ENCODE assay signal across 17 mouse cellular contexts in the genomic region with DNA sequence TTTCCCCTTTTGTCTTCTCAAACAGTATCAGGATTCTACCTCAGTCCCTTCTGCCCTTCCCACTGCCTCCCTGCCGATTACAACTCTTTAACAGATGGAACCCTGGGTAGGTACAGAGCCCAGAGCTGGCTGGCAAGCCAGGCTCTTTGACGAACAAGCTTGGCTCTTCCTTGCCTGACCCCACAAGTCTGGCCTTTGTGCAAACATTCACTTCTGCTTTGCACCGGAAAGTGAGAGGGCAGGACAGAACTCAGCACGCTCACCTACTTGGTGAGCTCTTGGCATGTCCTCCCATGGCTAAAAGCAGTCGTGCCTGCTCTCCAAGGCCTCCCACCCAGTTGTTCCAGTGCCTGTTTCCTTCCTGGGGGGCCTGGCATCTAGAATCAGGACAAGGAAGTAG.
A peak's percentile ranks its signal among the peaks of the same experiment; 100 is the strongest.
DNase-seq lines count a peak whose midpoint lies in the region; ATAC-seq and TF ChIP-seq lines count a peak whose summit lies in the region.
"Had no signal": no experiment of that assay in that cellular context is flagged by ENCODE, and none has a peak within 500 bp of the region (broad histone marks: within the 10 kb centered on the region; RNA-seq: fewer than 3 reads in every experiment).

No protein-coding gene starts in this region.

- no peaks in the 10 kb centered on the region for H3K36me3 ChIP-seq in kidney, adult 2 months (ENCODE audit: control insufficient read depth, insufficient read depth, low read length)
- no peaks in the 10 kb centered on the region for H3K36me3 ChIP-seq in embryonic facial prominence, embryonic 12.5 days
- H3K36me3 ChIP-seq: embryonic facial prominence, embryonic 15.5 days; forebrain, embryonic 15.5 days; heart, embryonic 13.5 days; hindbrain, embryonic 15.5 days had no signal

- TF ChIP-seq CTCF in kidney, adult 2 months (conservative IDR thresholded peaks at IDR 0.05; ENCODE audit: insufficient read depth, insufficient read length, low read depth, low read length): no peak

- peak; percentile 15 for DNase-seq in kidney, adult 2 months
- DNase-seq in kidney, adult 8-10 months: no peak
- DNase-seq in A20 (ENCODE audit: low read depth, low spot score): peak; percentile 8
- DNase-seq in adrenal gland, postnatal 14 days: no peak
- DNase-seq in left cerebral cortex, adult 8-10 months (ENCODE audit: low spot score in 2 of 2): no peak

- TF ChIP-seq POLR2A in kidney, adult 2 months (IDR thresholded peaks at IDR 0.05; ENCODE audit: low read depth, low read length): no peak

- no peaks in the 10 kb centered on the region for H3K9me3 ChIP-seq in embryonic facial prominence, embryonic 12.5 days
- H3K9me3 ChIP-seq: embryonic facial prominence, embryonic 15.5 days; forebrain, embryonic 15.5 days; heart, embryonic 13.5 days; hindbrain, embryonic 15.5 days had no signal

- WGBS in kidney, adult 2 months: 40% methylated on average over 5 of the region's 5 CpGs
- WGBS in embryonic facial prominence, embryonic 12.5 days: 72% methylated on average over 5 of the region's 5 CpGs

- H3K27me3 ChIP-seq in kidney, adult 2 months (replicated peaks; ENCODE audit: control insufficient read depth, insufficient read depth, low read length): no peaks in the 10 kb centered on the region
- no peaks in the 10 kb centered on the region for H3K27me3 ChIP-seq in embryonic facial prominence, embryonic 12.5 days
- H3K27me3 ChIP-seq: CH12.LX; embryonic facial prominence, embryonic 15.5 days; forebrain, embryonic 15.5 days; heart, embryonic 13.5 days; hindbrain, embryonic 15.5 days; Patski had no signal

- H3K4me1 ChIP-seq in kidney, adult 2 months (ENCODE audit: control insufficient read depth, insufficient read depth, low read length): peaks cover 4% of the 10 kb centered on the region; the same call in 1 of the 2 replicates
- no peaks in the 10 kb centered on the region for H3K4me1 ChIP-seq in embryonic facial prominence, embryonic 12.5 days
- H3K4me1 ChIP-seq: embryonic facial prominence, embryonic 15.5 days; forebrain, embryonic 15.5 days had no signal

- H3K27ac ChIP-seq in kidney, adult 2 months (ENCODE audit: insufficient read depth, low read depth, low read length): no peak overlapping the region
- H3K27ac ChIP-seq in embryonic facial prominence, embryonic 12.5 days: 0 out of 2 replicates have a peak overlapping the region, but pooled peaks have one; percentile 17
- H3K27ac ChIP-seq: embryonic facial prominence, embryonic 15.5 days; forebrain, embryonic 15.5 days; heart, embryonic 13.5 days; hindbrain, embryonic 15.5 days had no signal

- no peak overlapping the region for H3K4me3 ChIP-seq in kidney, adult 2 months (ENCODE audit: insufficient read depth, low read depth, low read length)
- H3K4me3 ChIP-seq in embryonic facial prominence, embryonic 12.5 days: no peak overlapping the region
- H3K4me3 ChIP-seq: embryonic facial prominence, embryonic 15.5 days; erythroblast, embryonic 14.5 days; forebrain, embryonic 15.5 days; heart, embryonic 13.5 days; hindbrain, embryonic 15.5 days had no signal

- no peak overlapping the region for H3K4me2 ChIP-seq in embryonic facial prominence, embryonic 12.5 days (replicated peaks)
- H3K4me2 ChIP-seq: embryonic facial prominence, embryonic 15.5 days; forebrain, embryonic 15.5 days; heart, embryonic 13.5 days; hindbrain, embryonic 15.5 days had no signal

- ATAC-seq in embryonic facial prominence, embryonic 12.5 days (ENCODE audit: insufficient number of reproducible peaks, insufficient read depth, low FRiP score, low TSS enrichment): no peak
- peak; percentile 57 for ATAC-seq in megakaryocyte, adult 5-6 weeks (ENCODE audit: poor library complexity, severe bottlenecking)
- no peak for ATAC-seq in frontal cortex, adult (ENCODE audit: low TSS enrichment)
- ATAC-seq: activated CD4-positive, CD25-positive, alpha-beta regulatory T cell, adult 4 months; forebrain, embryonic 15.5 days; intestine, embryonic 16.5 days; Patski had no signal

- no peak overlapping the region for H3K9ac ChIP-seq in embryonic facial prominence, embryonic 12.5 days
- H3K9ac ChIP-seq: embryonic facial prominence, embryonic 15.5 days; forebrain, embryonic 15.5 days; heart, embryonic 13.5 days; hindbrain, embryonic 15.5 days had no signal

Comparison
In these comparisons a context has a peak if more than half of its experiments do, and no peak if none do; other contexts are left out.
1. DNase-seq: peak in kidney, adult 2 months (single experiment) and A20 (single experiment); none in kidney, adult 8-10 months (0 of 2), adrenal gland, postnatal 14 days (single experiment) and left cerebral cortex, adult 8-10 months (0 of 2).